Mouse (Mus musculus) spleen, postnatal 4 days (tissue): ENCODE measurements around the gene Apool.

Source experiments
- DNase-seq, 2 experiments: peaks; one replicate each; pipeline ENCODE4 v3.0.0; 2022; ENCODE audit warnings: low spot score in 2 of 2

Gene Apool

GRCm38 (mm10) chrX:112310804-112311530, at the start of gene Apool:
Gene Apool, plus strand, starts transcription at chrX:112311334.
- DNase-seq = peak; percentile 81 to 89

GRCm38 (mm10) chrX:112273550-112273949, 37.6 kb upstream of the Apool start:
- DNase-seq = no peak

GRCm38 (mm10) chrX:112311531-112311887, 375 bp downstream of the Apool start:
- no peak for DNase-seq

- DNase-seq = no peak
Measured at GRCm38 (mm10) chrX:112312094-112312493, 960 bp downstream of the Apool start.

GRCm38 (mm10) chrX:112320273-112320672, 9.1 kb downstream of the Apool start:
- no peak for DNase-seq

GRCm38 (mm10) chrX:112339486-112339885, 28.4 kb downstream of the Apool start:
- DNase-seq = no peak

GRCm38 (mm10) chrX:112347467-112348394, 36.6 kb downstream of the Apool start:
- DNase-seq = no peak

- DNase-seq = no peak
Measured at GRCm38 (mm10) chrX:112348395-112348791, 37.3 kb downstream of the Apool start.

- no peak for DNase-seq
Measured at GRCm38 (mm10) chrX:112368426-112368825, 57.3 kb downstream of the Apool start.

GRCm38 (mm10) chrX:112370577-112371410, 59.7 kb downstream of the Apool start:
- DNase-seq = peak; percentile 35 to 78

GRCm38 (mm10) chrX:112406679-112407078, 95.5 kb downstream of the Apool start, which contains the start of gene Satl1:
Gene Satl1, minus strand, starts transcription at chrX:112406779.
- no peak for DNase-seq

- DNase-seq = no peak
Measured at GRCm38 (mm10) chrX:112412309-112412708, 101.2 kb downstream of the Apool start.
